Mouse (Mus musculus): ENCODE data around the gene Calhm2. TPM values are rescaled to one million over a fixed set of nuclear protein-coding genes. Genes with fewer than 3 reads are reported as not detected.

Calhm2 gene
- polyA plus RNA-seq, 1 experiment from 2014 or later, result 1.3 TPM

DNA sequence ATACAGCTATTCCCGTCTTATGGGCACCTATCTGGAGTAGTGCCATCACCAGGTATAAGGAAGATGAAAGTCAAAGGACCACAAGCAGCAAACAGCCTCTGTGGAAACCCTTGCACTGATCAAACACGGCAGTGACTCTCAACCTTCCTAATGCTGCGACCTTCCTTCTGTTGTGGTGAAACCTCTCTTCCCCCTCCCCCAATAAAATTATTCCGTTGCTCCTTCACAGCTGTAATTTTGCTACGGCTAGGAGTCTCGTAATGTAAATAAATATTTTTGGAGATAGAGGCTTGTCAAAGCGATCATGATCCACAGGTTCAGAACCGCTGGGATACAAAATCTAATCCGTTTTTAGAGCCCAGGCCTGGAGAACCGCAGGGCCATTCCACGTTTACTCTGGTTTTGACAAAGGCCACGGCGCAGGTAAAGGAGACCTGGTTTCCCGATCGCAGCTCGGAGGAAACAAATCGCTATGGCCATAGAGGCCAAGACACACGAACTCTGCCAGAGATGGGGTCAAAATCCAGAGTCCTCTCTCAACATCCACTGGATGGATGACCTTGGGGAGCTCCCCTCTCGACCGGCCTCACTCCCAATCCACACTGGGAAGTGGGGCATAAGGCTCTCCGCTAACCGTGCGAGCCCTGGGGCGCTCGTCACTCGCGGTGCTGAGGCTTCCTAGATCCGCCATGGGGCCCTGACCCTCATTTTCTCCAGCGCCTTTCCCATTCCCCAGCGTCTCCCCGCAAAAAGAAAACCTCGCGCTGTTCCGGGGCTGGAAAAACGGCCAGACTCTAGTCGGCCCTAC is 48.2 kb downstream of the Calhm2 start:
- WGBS, result 3% methylated on average over 36 of the region's 36 CpGs
- no peaks in the 10 kb centered on the region for H3K4me1 ChIP-seq (ENCODE audit: control insufficient read depth, insufficient read depth, low read length)
- peak overlapping the region; percentile 48 for H3K27ac ChIP-seq (replicated peaks; ENCODE audit: low read depth, low read length)
- ATAC-seq (replicated peaks; ENCODE audit: insufficient number of reproducible peaks, low FRiP score, low TSS enrichment, low read depth) (peak; percentile 54; the same call in 1 of the 2 replicates), DNase-seq (ENCODE audit: low spot score) (peak; percentile 4)
- H3K4me3 ChIP-seq (ENCODE audit: low read depth, low read length), result peak overlapping the region; percentile 90
- no peaks in the 10 kb centered on the region for H3K9me3 ChIP-seq (replicated peaks; ENCODE audit: control insufficient read depth, low read length)
- peak overlapping the region; percentile 93 for H3K9ac ChIP-seq (replicated peaks; ENCODE audit: low read length)
- H3K4me2 ChIP-seq (ENCODE audit: low read depth, low read length), result peak overlapping the region; percentile 50
- peaks cover 2% of the 10 kb centered on the region; the same call in 1 of the 2 replicates for H3K36me3 ChIP-seq (replicated peaks; ENCODE audit: control insufficient read depth, insufficient read depth, low read depth, low read length)
- no peaks in the 10 kb centered on the region for H3K27me3 ChIP-seq (ENCODE audit: control insufficient read depth, insufficient read depth, low read length)

DNA sequence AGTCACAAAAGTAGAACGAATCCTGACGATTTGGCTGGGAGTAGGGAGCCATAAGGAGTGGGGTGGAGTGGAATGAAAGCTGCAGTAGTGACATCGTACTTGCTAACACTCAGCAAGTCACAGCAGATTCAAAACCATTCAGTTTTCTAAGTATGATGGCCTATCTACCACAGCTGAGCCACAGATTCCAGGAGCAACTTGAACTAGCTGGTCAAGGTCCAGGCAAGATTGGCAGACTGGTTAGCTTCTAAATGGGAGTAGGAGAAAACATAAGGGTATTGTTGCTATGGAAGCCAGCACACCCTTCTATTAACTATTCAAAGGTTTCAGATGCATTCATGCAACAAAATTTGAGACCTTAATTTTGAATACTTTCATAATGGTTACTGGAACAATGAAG is 49.9 kb downstream of the Calhm2 start:
- Histone ChIP-seq H3K4me3 (ENCODE audit: low read depth, low read length) (no peak overlapping the region), H3K9ac (replicated peaks; ENCODE audit: low read length) (no peak overlapping the region), H3K27me3 (ENCODE audit: control insufficient read depth, insufficient read depth, low read length) (no peaks in the 10 kb centered on the region)

DNA sequence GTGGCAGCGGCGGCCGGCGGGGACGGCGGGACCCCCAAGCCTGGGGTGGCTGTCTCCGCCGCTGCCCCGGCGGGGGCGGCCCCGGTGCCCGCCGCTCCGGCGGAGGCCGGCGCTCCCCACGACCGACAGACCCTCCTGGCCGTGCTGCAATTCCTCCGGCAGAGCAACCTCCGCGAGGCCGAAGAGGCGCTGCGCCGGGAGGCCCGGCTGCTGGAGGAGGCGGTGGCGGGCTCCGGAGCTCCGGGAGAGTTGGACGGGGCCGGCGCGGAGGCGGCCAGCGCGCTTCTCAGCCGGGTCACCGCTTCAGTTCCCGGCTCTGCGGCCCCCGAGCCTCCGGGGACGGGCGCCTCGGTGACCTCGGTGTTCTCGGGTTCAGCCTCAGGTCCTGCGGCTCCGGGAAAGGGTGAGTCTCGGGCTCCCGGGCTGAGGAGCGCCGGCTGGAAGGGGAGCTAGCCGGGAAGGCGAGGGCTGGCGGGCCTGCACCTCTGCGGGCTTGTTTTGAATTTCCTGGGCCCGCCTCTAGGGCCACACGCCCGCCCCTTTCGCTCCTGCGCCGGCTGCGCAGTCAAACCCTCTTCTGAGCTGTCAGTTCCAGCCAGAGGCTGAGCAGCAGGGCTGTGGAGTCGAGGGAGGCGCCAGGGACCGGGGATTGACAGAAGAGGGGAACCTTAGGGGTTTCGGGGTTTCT is 70.0 kb downstream of the Calhm2 start:
- H3K9ac ChIP-seq (replicated peaks; ENCODE audit: low read length), result peak overlapping the region; percentile 92
- WGBS, result 0% methylated on average over 66 of the region's 72 CpGs
- H3K4me2 ChIP-seq (ENCODE audit: low read depth, low read length), result peak overlapping the region; percentile 41
- peak overlapping the region; percentile 75 for H3K27ac ChIP-seq (replicated peaks; ENCODE audit: low read depth, low read length)
- no peaks in the 10 kb centered on the region for H3K27me3 ChIP-seq (ENCODE audit: control insufficient read depth, insufficient read depth, low read length)
- no peaks in the 10 kb centered on the region for H3K4me1 ChIP-seq (ENCODE audit: control insufficient read depth, insufficient read depth, low read length)
- DNase-seq (ENCODE audit: low spot score), result peak; percentile 86
- peak; percentile 92 for ATAC-seq (replicated peaks; ENCODE audit: insufficient number of reproducible peaks, low FRiP score, low TSS enrichment, low read depth)
- H3K36me3 ChIP-seq (replicated peaks; ENCODE audit: control insufficient read depth, insufficient read depth, low read depth, low read length), result no peaks in the 10 kb centered on the region; the same call in 1 of the 2 replicates
- no peaks in the 10 kb centered on the region for H3K9me3 ChIP-seq (replicated peaks; ENCODE audit: control insufficient read depth, low read length)
- peak overlapping the region; percentile 93 for H3K4me3 ChIP-seq (ENCODE audit: low read depth, low read length)

More for the DNA sequence above, 49.9 kb downstream of the Calhm2 start:
- ATAC-seq (replicated peaks; ENCODE audit: insufficient number of reproducible peaks, low FRiP score, low TSS enrichment, low read depth) (no peak), DNase-seq (ENCODE audit: low spot score) (no peak)
- Histone ChIP-seq H3K36me3 (replicated peaks; ENCODE audit: control insufficient read depth, insufficient read depth, low read depth, low read length) (peaks cover 4% of the 10 kb centered on the region; the same call in 1 of the 2 replicates), H3K4me2 (ENCODE audit: low read depth, low read length) (no peak overlapping the region), H3K27ac (replicated peaks; ENCODE audit: low read depth, low read length) (no peak overlapping the region), H3K4me1 (ENCODE audit: control insufficient read depth, insufficient read depth, low read length) (no peaks in the 10 kb centered on the region), H3K9me3 (replicated peaks; ENCODE audit: control insufficient read depth, low read length) (no peaks in the 10 kb centered on the region)
- 93% methylated on average over 3 of the region's 3 CpGs for WGBS

DNA sequence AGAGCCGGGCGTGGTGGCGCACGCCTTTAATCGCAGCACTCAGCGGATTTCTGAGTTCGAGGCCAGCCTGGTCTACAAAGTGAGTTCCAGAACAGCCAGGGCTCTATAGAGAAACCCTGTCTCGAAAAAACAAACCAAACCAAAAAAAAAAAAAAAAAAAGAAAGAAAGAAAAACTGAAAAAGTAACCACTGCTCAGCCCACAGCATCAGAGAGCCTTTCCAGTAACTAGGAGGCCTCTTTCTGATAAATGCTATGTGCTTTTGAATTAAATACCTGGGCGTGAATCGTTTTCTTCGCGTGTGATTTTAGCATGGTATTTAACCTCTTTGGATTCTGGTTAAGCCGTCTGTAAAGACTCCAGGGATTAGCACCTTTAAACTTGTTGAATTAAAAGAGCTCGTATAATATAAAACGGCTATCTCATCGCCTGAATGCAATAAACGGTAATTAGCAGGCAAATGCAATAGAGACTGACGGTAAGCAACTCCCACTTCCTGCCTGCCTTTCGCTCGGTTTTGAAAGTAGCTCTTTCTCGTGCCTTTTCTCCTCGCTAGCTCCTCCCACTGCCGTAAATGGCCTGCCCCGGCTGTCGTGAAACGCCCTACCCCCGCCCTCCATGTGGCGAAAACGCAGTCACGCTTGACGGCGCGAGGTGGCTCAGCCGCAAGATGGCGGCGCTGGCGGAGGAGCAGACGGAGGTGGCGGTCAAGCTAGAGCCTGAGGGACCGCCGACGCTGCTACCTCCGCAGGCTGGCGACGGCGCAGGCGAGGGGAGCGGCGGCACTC is 70.8 kb downstream of the Calhm2 start, which contains the start of gene Taf5:
Gene Taf5 (plus strand): TSS at position 651 of the 787 bp plus-strand sequence.
- H3K9ac ChIP-seq (replicated peaks; ENCODE audit: low read length), result peak within 1 kb of the TSS; percentile 92
- no peaks in the 10 kb centered on the region for H3K9me3 ChIP-seq (replicated peaks; ENCODE audit: control insufficient read depth, low read length)
- H3K4me1 ChIP-seq (ENCODE audit: control insufficient read depth, insufficient read depth, low read length), result no peaks in the 10 kb centered on the region
- H3K4me2 ChIP-seq (ENCODE audit: low read depth, low read length), result peak within 1 kb of the TSS; percentile 41
- no peaks in the 10 kb centered on the region for H3K27me3 ChIP-seq (ENCODE audit: control insufficient read depth, insufficient read depth, low read length)
- DNase-seq (ENCODE audit: low spot score), result peak; percentile 98
- ATAC-seq (replicated peaks; ENCODE audit: insufficient number of reproducible peaks, low FRiP score, low TSS enrichment, low read depth), result peak; percentile 70
- H3K27ac ChIP-seq (replicated peaks; ENCODE audit: low read depth, low read length), result peak within 1 kb of the TSS; percentile 75
- WGBS, result 10% methylated on average over 49 of the region's 49 CpGs
- H3K4me3 ChIP-seq (ENCODE audit: low read depth, low read length), result peak within 1 kb of the TSS; percentile 93
- no peaks in the 10 kb centered on the region; the same call in 1 of the 2 replicates for H3K36me3 ChIP-seq (replicated peaks; ENCODE audit: control insufficient read depth, insufficient read depth, low read depth, low read length)

DNA sequence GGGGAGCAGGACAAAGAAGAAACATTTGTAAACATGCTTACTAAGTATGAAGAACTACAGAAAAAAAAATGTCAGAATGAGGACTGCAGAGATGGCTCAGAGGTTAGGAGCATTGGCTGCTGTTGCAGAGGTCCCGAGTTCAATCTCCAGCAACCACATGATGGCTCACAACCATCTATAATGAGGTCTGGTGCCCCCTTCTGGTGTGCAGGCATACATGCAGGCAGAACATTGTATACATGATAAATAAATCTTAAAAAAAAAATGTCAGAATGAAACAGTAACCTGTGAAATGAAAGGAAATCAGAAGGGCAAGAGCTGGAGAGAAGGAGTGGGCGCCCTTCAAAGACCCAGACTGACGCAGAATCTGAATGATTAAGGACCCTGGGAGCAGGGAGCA is 72.2 kb downstream of the Calhm2 start:
- H3K27ac ChIP-seq (replicated peaks; ENCODE audit: low read depth, low read length), result no peak overlapping the region
- no peaks in the 10 kb centered on the region for H3K9me3 ChIP-seq (replicated peaks; ENCODE audit: control insufficient read depth, low read length)
- DNase-seq (ENCODE audit: low spot score) (no peak), ATAC-seq (replicated peaks; ENCODE audit: insufficient number of reproducible peaks, low FRiP score, low TSS enrichment, low read depth) (no peak)
- no peak overlapping the region for H3K4me3 ChIP-seq (ENCODE audit: low read depth, low read length)
- H3K9ac ChIP-seq (replicated peaks; ENCODE audit: low read length), result no peak overlapping the region
- no peaks in the 10 kb centered on the region for H3K36me3 ChIP-seq (replicated peaks; ENCODE audit: control insufficient read depth, insufficient read depth, low read depth, low read length)
- WGBS, result 92% methylated on average over 3 of the region's 3 CpGs
- no peaks in the 10 kb centered on the region for H3K4me1 ChIP-seq (ENCODE audit: control insufficient read depth, insufficient read depth, low read length)
- H3K4me2 ChIP-seq (ENCODE audit: low read depth, low read length), result no peak overlapping the region
- no peaks in the 10 kb centered on the region for H3K27me3 ChIP-seq (ENCODE audit: control insufficient read depth, insufficient read depth, low read length)

DNA sequence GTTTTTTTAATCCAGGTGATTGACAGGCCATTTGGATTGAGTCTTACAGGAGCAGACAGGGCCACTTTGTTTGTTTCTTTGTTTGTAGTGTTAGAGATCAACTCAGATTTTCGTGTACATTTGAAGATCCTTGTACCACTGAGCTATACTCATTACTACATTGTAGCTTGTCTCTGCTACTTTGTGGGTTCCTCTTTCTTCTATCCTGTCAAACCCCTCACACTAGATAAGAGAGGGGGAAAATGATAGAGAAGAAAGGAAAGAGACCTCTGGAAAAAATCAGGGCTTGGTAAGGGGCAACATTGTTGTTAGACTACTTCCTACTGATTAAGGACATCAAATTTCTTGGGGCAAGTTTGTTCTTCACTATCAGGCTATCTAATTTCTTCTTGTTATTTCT is 80.4 kb downstream of the Calhm2 start:
- Histone ChIP-seq H3K9ac (replicated peaks; ENCODE audit: low read length) (no peak overlapping the region), H3K9me3 (replicated peaks; ENCODE audit: control insufficient read depth, low read length) (no peaks in the 10 kb centered on the region), H3K27ac (replicated peaks; ENCODE audit: low read depth, low read length) (no peak overlapping the region), H3K36me3 (replicated peaks; ENCODE audit: control insufficient read depth, insufficient read depth, low read depth, low read length) (no peaks in the 10 kb centered on the region), H3K4me3 (ENCODE audit: low read depth, low read length) (no peak overlapping the region), H3K4me1 (ENCODE audit: control insufficient read depth, insufficient read depth, low read length) (no peaks in the 10 kb centered on the region), H3K27me3 (ENCODE audit: control insufficient read depth, insufficient read depth, low read length) (no peaks in the 10 kb centered on the region), H3K4me2 (ENCODE audit: low read depth, low read length) (no peak overlapping the region)
- no peak for ATAC-seq (replicated peaks; ENCODE audit: insufficient number of reproducible peaks, low FRiP score, low TSS enrichment, low read depth)
- no peak for DNase-seq (ENCODE audit: low spot score)
- WGBS, result 67% methylated on average over 1 of the region's 1 CpGs
